Mouse (Mus musculus) erythroblast, embryonic 14.5 days (primary cell): ENCODE results near the gene Bpgm. TPM values are rescaled to one million over a fixed set of nuclear protein-coding genes. Genes with fewer than 3 reads are reported as not detected.

Source experiments
- H3K27me3 ChIP-seq: 2 replicates; pipeline ENCODE4 v1.6.1; 2012; ENCODE audit warnings: inconsistent platforms; ENCODE audit not compliant: control insufficient read depth
- H3K36me3 ChIP-seq: 2 replicates; pipeline ENCODE4 v1.6.1; 2012; ENCODE audit warnings: mild to moderate bottlenecking, inconsistent platforms; ENCODE audit not compliant: control insufficient read depth
- H3K4me1 ChIP-seq: 2 replicates; pipeline ENCODE4 v1.6.1; 2012; ENCODE audit warnings: inconsistent platforms; ENCODE audit not compliant: control insufficient read depth
- H3K4me3 ChIP-seq: replicated peaks from 2 replicates; pipeline ENCODE3; 2012; ENCODE audit warnings: moderate library complexity, mild to moderate bottlenecking, inconsistent platforms
- H3K9me3 ChIP-seq: 2 replicates; pipeline ENCODE4 v1.6.1; 2012; ENCODE audit warnings: low read length, inconsistent platforms, mixed read lengths; ENCODE audit not compliant: control insufficient read depth
- GATA1 ChIP-seq: IDR thresholded peaks from 2 replicates; pipeline ENCODE4 v1.6.1; 2012; ENCODE audit warnings: low read length, inconsistent platforms, mixed read lengths
- TAL1 ChIP-seq: IDR thresholded peaks from 3 replicates; pipeline ENCODE4 v1.6.1; 2012; ENCODE audit warnings: low read length, inconsistent platforms, mixed read lengths
- polyA plus RNA-seq: library from polyadenylated mRNA; stranded (reverse); fragments of >175 nt; gene quantifications from 2 replicates; pipeline ENCODE4 v1.2.3, GENCODE M21; 2012

Gene Bpgm
- 17.4 and 34.1 TPM in 2 replicates for polyA plus RNA-seq

DNA sequence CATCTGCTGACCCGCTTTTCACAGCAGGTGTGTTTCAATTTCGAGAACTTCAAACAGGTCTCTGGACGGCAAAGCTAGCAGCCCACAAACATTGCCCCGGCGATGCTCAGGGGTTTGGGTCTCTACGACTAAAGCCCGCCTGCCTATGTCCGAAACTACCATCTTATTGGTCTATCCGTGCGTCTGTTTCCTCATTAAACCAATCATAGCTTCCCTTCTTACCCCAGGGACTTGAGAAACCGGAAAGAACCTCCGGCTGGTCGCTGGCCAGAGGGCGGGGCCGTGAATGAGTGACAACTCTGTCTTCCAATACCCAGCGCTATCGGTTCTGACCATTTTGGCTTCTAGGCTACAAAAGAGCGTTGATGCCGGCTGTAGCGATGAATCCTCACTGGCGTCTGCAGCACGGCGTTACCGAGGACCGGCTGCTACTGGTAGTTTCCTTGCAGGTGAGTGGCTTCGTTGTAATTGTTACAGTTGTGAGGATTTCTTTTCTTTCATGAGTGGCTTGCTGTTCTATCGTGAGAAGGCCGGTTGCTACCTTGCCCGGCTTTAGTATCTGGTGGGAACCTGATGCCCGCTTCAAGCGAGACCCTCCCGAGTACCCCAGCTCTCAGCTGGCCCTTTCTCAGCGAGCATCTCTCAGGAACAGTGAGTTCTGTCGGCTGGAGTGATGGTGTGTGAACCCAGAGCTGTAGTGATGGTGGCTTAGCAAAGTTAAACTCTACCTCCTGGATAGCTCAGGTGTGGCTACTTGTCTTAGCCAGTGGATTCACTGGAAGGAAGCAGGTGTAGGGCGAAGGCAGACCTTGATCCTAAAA lies at the start of gene Bpgm:
Gene Bpgm (plus strand): TSS at position 234 of the 821 bp plus-strand sequence.
- Histone ChIP-seq H3K4me1 (peaks cover 90% of the 10 kb centered on the region), H3K36me3 (peaks cover 32% of the 10 kb centered on the region)

GRCm38 (mm10) chr6:34439006-34439405 lies 37.0 kb upstream of the Bpgm start:
- Histone ChIP-seq H3K4me1 (no peaks in the 10 kb centered on the region), H3K9me3 (no peaks in the 10 kb centered on the region), H3K27me3 (no peaks in the 10 kb centered on the region), H3K36me3 (no peaks in the 10 kb centered on the region), H3K4me3 (no peak overlapping the region)
- TF ChIP-seq TAL1 = no peak
- TF ChIP-seq GATA1 = no peak

More for the DNA sequence above, at the start of gene Bpgm:
- TF ChIP-seq TAL1 = no peak
- TF ChIP-seq GATA1 = no peak
- Histone ChIP-seq H3K4me3 (peak within 1 kb of the TSS; percentile 69), H3K27me3 (no peaks in the 10 kb centered on the region), H3K9me3 (no peaks in the 10 kb centered on the region)

- Histone ChIP-seq H3K4me1 (no peaks in the 10 kb centered on the region), H3K27me3 (no peaks in the 10 kb centered on the region; the same call in 1 of the 2 replicates), H3K9me3 (no peaks in the 10 kb centered on the region), H3K36me3 (no peaks in the 10 kb centered on the region), H3K4me3 (no peak overlapping the region)
- no peak for TF ChIP-seq TAL1
- TF ChIP-seq GATA1 = no peak
Observed at GRCm38 (mm10) chr6:34441556-34442257, 34.3 kb upstream of the Bpgm start.

- H3K4me3 ChIP-seq = no peak overlapping the region
- no peaks in the 10 kb centered on the region for H3K4me1 ChIP-seq
- no peaks in the 10 kb centered on the region for H3K36me3 ChIP-seq
- TF ChIP-seq GATA1 (no peak), TAL1 (no peak)
- no peaks in the 10 kb centered on the region for H3K9me3 ChIP-seq
- no peaks in the 10 kb centered on the region; the same call in 1 of the 2 replicates for H3K27me3 ChIP-seq
Observed at GRCm38 (mm10) chr6:34443791-34444190, 32.2 kb upstream of the Bpgm start.

DNA sequence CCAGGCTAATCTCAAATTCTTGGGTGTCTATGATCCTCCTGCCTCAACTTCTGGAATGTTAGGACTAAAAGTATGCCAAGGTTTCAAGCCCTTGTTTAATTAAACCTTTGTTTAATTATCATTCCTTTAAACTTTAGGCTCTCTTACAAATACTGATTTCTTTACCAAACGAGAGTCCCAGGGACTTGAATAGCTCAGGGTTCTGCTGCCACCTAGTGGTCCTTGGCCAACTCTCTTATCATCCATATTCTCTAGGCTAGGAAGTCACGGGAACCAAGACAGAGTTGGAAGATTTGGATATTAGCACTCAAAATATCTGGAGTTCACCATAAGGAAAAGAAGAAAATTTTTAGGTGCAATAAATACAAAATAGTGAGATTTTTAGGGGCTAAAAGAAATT lies 28.0 kb upstream of the Bpgm start:
- H3K4me1 ChIP-seq = no peaks in the 10 kb centered on the region
- no peak overlapping the region for H3K4me3 ChIP-seq
- H3K9me3 ChIP-seq = no peaks in the 10 kb centered on the region
- H3K27me3 ChIP-seq = peaks cover 32% of the 10 kb centered on the region
- TF ChIP-seq TAL1 (no peak), GATA1 (no peak)
- no peaks in the 10 kb centered on the region for H3K36me3 ChIP-seq

DNA sequence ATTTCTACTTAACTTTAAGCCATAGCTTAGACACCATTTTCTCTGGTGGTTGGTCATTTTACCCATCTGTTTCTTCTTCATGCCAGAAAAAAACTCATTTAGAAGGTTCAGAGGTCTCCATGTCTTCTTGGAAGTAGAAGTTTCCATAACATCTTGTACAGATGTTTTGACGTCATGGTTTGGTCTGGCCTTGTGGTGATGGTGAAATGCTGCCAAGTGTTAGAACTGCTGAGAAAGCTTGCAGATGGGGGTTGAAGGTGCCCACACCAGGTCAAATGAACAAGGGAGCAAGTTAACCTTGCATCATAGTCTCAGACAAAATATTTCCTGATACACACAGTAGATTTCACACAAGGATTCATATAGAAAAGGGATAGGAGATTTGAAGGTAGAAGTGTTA lies 27.3 kb upstream of the Bpgm start:
- TF ChIP-seq TAL1 (no peak), GATA1 (no peak)
- Histone ChIP-seq H3K4me3 (no peak overlapping the region), H3K4me1 (no peaks in the 10 kb centered on the region; the same call in 1 of the 2 replicates), H3K27me3 (peaks cover 38% of the 10 kb centered on the region), H3K36me3 (no peaks in the 10 kb centered on the region), H3K9me3 (no peaks in the 10 kb centered on the region)

DNA sequence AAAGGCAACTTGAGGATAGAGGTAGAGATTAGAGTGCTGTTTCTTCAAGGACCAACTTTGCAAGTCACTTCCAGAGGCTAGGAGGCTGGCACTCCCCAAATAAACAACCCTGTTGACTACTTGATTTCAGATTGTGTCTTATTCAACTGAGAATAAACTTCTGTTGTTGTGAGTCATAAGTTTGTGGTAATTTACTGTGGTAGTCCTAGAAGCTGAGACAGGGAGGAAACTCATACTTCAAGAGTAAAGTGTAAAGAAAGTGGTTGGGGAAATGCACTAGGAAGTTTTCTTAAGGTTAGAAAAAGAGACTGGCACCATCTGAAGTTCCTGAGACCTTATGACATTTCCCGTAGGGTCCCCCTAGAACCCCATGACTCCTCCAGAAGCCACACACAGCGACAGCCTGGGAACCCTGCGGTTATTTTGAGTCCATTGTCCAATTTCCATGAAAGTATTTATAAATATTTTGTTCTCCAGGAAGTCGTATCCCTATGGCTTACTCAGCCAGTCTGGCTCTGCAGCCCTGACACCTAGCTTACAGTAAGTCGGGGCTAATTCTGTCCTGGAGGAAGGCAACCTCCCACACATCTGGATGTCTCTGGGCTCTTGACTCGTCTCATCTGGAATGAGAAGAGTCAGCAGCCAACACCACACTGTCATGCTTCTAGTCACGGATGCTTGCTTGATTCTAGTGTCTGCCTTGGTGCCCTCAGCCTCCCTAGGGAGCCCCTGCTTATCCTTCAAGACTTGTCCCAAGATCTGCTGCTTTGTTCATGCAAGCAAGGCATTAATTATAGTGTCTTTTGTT lies 22.8 kb upstream of the Bpgm start:
- H3K27me3 ChIP-seq = peaks cover 72% of the 10 kb centered on the region

GRCm38 (mm10) chr6:34459456-34459855 lies 16.6 kb upstream of the Bpgm start:
- Histone ChIP-seq H3K27me3 (peaks cover 55% of the 10 kb centered on the region), H3K4me1 (no peaks in the 10 kb centered on the region; the same call in 1 of the 2 replicates), H3K4me3 (no peak overlapping the region), H3K36me3 (no peaks in the 10 kb centered on the region), H3K9me3 (no peaks in the 10 kb centered on the region)
- no peak for TF ChIP-seq TAL1
- TF ChIP-seq GATA1 = no peak

More for the DNA sequence above, 22.8 kb upstream of the Bpgm start:
- Histone ChIP-seq H3K36me3 (no peaks in the 10 kb centered on the region), H3K4me1 (no peaks in the 10 kb centered on the region; the same call in 1 of the 2 replicates), H3K9me3 (no peaks in the 10 kb centered on the region), H3K4me3 (no peak overlapping the region)
- TF ChIP-seq TAL1 = no peak
- no peak for TF ChIP-seq GATA1

DNA sequence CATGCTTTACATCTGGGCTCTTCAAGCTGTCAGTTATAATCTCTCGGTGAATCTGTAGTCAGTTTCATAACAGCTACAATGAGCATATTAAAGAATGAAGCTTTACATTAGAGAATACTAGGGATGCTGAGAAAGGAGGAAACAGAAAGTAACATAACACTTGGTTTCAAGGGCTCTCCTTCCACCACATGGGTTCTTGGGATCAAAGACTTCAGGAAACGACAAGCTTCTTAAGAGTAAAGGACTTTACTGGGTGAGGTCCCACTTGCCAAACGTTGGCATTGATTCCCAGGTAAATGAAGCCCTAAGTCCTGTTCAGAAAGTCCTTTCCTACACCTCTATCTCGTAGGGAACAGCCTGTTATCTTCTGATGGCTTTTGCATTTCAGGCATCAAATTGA lies 15.4 kb upstream of the Bpgm start:
- peaks cover 3% of the 10 kb centered on the region for H3K4me1 ChIP-seq
- no peaks in the 10 kb centered on the region for H3K36me3 ChIP-seq
- TF ChIP-seq TAL1 = no peak
- TF ChIP-seq GATA1 = no peak

More for the DNA sequence above, 15.4 kb upstream of the Bpgm start:
- Histone ChIP-seq H3K9me3 (no peaks in the 10 kb centered on the region), H3K27me3 (peaks cover 48% of the 10 kb centered on the region), H3K4me3 (no peak overlapping the region)
